Mouse (Mus musculus) urinary bladder, postnatal 25 days (tissue): ENCODE measurements around the gene Olfr1371.
"Not testable (repeated sequence)": the region's sequence is repeated elsewhere in the genome, so short reads cannot be mapped to it uniquely, and the experiment has no call there.

Source experiments
- DNase-seq: peaks from one replicate; pipeline ENCODE4 v3.0.0; 2022; ENCODE audit warnings: low spot score

Olfr1371 gene

GRCm38 (mm10) chr11:52225986-52226599, 12.3 kb upstream of the Olfr1371 start:
- DNase-seq, result no peak

GRCm38 (mm10) chr11:52223968-52224682, 10.3 kb upstream of the Olfr1371 start:
- peak; percentile 66 for DNase-seq

GRCm38 (mm10) chr11:52222891-52223290, 9.1 kb upstream of the Olfr1371 start:
- no peak for DNase-seq

- not testable (repeated sequence) for DNase-seq
These were observed 8.1 kb upstream of the Olfr1371 start for GRCm38 (mm10) chr11:52221921-52222320.

- peak; percentile 63 for DNase-seq
These were observed 6.5 kb upstream of the Olfr1371 start for GRCm38 (mm10) chr11:52220282-52220681.

GRCm38 (mm10) chr11:52196496-52197023, 17.2 kb downstream of the Olfr1371 start:
- DNase-seq, result not testable (repeated sequence)

GRCm38 (mm10) chr11:52180651-52181050, 33.1 kb downstream of the Olfr1371 start:
- DNase-seq, result not testable (repeated sequence)

GRCm38 (mm10) chr11:52179897-52180296, 33.9 kb downstream of the Olfr1371 start:
- not testable (repeated sequence) for DNase-seq

- DNase-seq, result no peak
These were observed 45.3 kb downstream of the Olfr1371 start for GRCm38 (mm10) chr11:52168461-52168860.

- DNase-seq, result peak; percentile 12
These were observed 45.9 kb downstream of the Olfr1371 start for GRCm38 (mm10) chr11:52167901-52168302.

GRCm38 (mm10) chr11:52167126-52167525, 46.7 kb downstream of the Olfr1371 start:
- DNase-seq, result peak; percentile 9

- DNase-seq, result peak; percentile 12
These were observed 49.9 kb downstream of the Olfr1371 start for GRCm38 (mm10) chr11:52163926-52164325.
